Mouse (Mus musculus) hindlimb bud, embryonic 11.5 days (tissue): ENCODE measurements around the gene Tmtc1.

Experiments used
- DNase-seq: peaks from one replicate; pipeline ENCODE4 v3.0.0-alpha.2; 2012; ENCODE audit warnings: low read depth, low spot score; ENCODE audit errors: extremely low spot score

The Tmtc1 gene

DNA sequence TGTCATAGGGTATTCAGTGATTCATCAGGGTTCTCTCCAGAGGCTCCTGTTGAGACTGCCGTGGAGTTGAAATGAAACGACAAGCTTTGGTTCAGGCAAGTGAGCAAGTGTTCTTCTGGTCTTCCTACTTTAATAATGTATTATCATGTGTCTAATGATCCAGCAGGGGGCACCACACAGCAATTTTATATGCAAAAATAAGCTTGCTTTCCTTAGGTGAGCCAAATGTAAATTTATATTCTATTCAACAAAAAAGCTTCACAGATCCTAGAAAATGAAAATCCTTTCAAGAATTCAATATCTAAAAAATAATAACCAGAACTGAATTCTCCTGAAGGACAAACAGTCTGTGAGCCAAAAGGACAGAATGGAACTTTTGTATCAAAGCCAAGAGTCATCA lies 195.6 kb downstream of the Tmtc1 start:
- DNase-seq, result peak; percentile 30

DNA sequence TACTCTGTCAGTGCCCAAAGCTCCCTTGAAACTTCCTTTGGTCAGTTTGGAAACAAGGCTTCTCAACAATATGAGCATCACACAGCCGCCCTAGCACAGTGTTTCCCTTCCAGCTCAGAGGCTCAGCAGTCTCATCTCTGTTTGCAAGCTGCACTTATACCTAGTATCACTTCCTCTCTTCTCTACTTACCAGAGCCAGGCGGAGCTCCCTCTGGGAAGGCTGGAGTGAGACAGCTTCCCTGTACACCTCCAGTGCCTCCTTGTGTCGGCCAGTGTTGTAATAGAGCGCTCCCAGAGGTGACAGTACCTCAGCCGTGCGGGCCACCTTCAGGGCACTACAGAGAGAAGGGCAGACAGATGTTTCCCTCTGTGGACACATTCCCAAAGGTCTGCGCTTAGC lies 197.6 kb downstream of the Tmtc1 start:
- DNase-seq, result no peak

DNA sequence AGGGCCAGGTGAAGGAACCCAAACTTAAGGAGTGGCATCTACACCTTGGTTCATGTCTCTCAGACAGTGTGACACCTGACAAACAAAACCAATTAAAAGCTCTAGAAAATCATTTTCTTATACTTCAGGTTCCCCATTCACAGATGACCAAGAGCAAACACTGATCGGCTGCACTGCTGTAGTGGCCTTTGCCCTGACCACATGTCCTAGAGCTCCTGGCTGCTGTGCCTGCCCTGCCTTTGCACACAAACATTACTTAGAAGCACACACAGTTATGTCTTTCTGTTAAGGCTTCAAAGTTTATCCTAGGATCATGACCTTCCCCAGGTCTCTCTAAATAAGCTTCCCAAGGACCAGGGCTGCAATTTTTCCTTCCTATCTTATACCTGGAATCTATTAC lies 199.4 kb downstream of the Tmtc1 start:
- DNase-seq, result no peak

DNA sequence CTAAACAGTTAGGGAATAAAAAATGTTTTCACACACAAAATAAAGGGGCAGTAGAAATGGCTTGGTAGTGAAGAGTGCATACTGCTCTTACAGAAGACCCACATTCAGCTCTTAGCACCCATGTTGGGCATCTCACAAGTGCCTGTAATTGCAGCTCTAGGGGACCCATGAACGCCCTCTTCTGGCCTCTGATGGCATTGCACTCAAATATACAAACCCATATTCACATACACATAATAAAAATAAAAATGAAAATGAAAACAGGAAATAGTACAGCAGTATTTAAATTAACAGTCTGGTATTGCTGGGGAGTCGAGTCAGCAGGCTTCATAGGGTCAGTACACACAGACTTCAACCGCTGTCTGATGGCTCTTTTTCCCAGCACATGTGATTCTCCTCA lies 201.9 kb downstream of the Tmtc1 start:
- DNase-seq, result no peak

DNA sequence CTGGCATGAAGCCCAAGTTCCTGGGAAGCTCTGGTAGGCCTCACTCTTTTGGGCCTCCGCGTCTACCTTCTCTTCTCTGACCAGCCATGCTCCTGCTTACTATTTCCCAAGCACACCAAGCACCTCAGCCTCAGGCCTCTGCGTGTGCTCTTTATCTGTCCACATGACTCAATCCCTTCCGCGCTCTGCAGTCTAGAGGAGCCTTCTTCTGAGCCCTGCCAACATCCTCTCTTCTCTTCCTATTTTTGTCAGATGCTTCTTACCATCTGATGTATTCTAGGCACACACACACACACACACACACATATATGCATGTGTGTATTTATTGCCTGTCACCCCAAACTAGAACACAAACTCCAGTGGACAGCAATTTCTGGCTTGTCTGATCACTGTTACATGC lies 202.5 kb downstream of the Tmtc1 start:
- DNase-seq, result no peak

DNA sequence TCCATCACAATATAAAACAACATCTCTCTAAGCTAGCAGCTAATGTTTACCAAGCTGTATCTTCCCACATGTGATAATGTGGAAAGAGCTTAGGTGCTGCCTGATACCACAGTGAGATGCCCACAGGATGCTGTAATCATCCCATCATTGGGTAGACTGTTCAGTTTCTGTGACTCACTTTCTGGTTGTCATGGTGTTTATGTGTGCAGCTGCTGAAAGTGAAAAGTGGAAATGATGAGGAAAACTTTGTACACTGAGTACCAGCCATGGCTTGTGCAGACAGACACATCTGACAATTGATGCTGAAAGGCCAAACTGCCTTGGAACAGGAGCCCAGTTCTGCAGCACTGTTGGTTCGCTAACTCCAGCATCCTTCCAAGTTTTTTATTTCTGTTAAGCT lies 204.9 kb downstream of the Tmtc1 start:
- no peak for DNase-seq

DNA sequence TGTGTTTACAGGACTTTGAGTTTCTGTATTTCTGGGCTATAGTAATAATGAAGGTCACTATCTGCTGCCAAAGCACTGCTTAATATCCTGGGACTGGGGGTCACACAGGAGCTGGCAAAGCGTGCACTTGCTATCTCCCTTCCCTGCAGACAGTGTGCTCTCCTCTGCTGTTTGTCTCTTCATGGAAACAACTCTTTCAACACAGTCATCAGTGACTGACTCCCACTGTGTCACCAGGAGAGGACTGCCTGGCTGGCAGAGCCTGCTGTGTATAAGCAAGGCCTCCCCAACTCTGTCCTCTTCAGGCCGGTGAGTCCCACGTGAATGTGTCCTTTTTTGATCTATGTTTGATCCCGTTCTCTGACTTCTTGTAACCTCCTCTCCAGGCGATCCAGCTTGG lies 206.7 kb downstream of the Tmtc1 start:
- no peak for DNase-seq

DNA sequence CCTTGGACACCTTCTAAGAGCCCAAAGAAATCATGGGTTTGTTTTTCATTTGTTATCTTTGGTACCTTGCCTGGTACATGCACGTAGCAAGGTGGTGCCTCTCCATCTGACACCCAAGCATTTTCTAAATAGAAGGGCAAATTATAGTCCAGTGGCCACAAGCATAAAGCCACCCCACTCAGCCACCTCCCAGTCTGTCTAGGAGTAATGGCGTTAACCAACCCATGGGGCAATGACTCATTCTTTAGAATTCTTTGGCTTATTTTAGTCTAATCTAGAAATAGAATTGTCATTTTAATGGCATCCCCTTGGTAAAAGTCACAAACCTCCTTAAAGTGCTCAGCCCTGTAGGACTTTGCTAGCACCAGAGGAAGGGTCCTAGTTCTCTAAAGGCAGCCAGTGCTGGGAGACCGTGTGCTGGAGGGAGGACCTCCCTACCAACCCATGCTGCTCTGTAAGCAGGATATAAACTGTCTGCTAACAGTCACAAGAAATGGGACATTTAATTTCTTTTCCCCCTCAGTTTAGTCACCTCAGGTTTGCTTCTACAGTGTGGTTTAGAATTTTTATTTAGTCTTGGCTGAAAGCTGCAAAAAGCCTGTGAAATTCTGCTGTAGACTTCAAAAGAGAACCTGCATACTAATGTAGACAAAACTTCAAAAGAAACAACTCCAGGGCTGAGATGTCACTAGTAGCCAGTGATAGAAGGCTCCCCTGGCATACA lies 209.9 kb downstream of the Tmtc1 start:
- no peak for DNase-seq

DNA sequence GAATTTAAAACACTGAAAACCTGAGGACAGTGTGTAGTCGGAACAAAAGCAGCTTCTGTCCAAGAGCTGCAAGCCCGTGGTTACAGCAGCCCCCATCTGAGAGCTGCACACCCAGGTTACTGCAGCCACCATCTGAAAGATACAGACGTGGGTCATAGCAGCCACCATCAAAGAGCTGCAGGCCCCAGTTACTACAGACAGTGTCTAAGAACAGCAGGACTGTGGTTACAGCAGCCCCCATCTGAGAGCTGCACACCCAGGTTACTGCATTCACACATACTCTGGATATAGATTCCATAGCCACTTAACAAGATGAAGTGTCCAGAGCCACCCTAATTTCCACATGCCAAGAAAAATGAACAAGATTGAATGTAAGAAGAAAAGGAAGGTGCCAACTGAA lies 216.6 kb downstream of the Tmtc1 start:
- no peak for DNase-seq

DNA sequence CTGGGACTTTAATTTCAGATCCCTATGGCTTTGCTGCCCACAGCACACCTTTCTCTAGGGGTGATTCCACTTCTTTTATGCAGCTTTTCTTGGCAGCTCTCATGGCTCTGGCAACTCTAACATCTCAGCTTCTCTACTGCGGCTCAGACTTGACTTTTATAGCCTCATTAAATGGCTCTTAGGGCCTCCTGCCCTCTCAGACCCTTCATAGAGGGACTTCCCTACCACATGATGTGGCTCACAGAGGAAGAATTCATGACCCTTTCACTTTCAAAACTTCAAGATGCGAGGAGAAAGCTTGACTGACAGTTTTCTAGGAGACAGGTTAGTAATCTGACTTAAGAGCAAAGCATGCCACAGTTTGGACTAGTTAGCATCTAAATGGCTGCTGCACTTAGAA lies 221.5 kb downstream of the Tmtc1 start:
- DNase-seq, result no peak

DNA sequence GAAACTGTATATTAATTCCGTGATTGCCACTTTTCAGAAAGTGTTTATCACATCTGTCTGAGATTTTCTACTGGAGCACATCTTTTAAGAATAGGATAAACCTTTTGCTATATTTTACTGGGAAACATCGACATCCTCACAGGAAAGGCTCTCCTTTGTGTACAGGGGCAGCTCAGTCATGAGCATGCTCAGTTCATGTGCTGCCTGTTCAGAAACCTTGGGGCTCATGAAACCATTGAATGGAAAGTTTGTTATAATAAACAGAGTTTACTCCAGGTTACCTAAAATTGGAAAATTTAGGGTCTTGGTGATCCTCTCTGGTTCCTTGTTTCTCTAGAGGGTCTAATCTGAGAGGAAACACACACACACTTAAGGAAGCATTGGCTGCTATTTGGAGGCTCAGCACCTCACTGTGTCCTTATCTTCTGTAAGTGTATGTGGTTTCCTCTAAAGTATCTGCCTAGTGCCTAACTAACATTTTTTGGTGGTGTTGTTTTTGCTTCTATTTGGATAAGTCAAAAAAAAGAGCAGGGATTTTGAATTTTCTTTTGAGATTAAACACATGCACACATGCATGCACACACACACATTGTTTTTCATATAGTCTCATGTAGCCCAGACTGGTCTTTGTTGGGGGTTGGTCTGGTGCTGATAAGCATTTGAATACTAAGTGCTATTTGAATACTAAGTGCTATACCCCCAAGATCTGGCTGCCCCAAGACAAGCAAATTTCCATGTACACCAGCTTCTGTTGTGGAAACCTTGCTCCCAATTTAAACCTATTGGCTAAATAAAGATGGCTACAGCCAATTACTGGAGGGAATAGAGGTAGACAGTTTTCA lies 225.7 kb downstream of the Tmtc1 start:
- DNase-seq, result no peak

DNA sequence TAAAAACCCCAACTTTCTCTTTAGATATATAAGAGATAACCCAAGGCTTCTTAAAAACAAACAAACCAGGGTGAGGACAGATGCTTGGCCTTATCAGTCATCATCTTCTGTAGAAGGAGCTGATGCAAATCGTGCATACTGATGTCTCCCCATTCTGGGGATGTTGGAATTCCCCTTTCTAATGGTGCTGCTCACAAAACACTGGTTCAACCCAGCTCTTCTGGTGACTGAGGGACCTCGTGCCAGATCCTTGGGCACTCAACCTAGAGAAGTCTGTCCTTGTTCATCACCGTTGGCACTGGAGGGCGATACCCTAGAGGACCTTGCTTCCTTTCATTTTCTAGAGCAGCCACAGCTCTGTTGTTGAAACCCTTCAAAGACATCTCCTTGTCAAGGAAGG lies 227.4 kb downstream of the Tmtc1 start:
- DNase-seq, result no peak

DNA sequence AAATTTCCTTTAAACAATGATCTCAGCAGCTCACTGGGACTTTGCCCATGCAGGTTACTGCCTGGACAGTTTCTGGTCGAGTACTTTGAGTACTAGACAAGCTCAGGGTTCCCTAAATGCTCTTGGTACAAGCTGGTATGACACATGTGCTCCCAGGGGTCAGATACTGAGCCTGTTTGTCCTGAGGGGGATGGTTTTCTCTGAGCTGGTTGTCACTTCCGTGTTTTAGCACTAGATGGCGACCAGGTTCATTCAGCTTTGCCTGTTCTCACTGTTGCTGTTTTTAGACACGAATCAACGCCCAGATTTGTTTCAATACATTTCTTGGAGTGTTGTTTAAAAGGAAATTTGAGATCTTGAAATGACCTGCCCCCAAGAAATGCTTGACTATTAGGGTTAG lies 229.4 kb downstream of the Tmtc1 start:
- DNase-seq, result peak; percentile 70

DNA sequence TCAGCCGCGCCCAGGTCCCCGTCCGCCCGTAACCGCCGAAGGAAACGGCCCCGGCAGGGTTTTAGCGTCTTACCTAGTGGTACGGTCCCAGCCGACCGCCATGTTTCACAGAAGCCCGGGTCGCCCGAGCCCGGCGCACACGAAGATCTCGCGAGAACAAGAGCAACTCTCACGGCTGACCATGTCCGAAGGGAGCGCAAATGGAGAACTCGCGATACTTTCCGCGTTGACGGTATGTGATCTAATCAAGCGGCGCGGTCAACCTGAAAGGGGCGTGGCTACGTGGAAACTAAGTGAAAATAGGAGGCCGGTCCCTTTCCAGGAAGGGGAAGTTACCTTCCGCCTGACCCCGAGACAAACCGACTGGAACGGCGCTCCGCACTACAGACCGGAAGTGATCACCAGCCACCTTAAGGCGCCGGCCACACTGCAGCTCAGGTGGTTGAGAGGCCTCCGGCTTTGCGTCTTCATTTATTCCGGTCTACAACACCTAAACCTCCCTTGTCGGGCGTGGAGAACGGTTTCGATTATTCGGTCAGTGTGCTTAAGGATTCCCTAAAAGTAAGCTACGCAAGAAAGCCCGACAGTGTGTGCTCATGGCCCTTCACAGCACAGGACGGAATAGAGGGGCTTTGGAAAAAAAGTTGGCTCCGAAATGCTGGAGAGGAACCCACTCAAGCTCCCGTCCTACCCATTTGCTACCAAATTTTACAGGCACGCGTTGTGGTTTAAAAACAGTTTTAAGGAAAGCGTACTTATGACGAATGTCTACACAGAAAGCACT lies 232.1 kb downstream of the Tmtc1 start, which contains the start of gene Ergic2:
Gene Ergic2, minus strand, starts transcription at position 478 of the 784 bp plus-strand sequence.
- peak; percentile 99 for DNase-seq

DNA sequence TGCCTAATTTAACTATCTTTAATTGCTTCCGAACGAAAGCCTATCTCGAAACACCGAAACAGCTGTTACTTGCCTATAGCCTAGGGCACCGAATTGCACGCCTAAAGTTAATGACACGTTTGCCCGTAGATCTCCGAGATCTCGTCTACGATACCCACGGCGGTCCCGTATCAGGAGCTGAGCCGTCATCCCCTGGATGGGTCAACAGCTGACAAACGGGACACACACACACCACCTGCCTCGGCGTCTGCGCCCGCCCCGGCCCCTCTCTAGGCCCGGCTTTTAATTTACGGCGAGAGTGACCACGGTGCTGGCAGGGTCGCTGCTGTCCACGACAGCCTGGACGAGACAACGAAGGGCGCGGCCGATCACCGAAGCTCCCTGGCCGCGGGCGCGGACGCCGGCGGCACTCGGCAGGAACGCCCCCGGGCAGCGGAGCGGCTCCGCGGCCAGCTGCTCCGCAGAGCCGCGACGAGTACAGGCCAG lies 232.8 kb downstream of the Tmtc1 start:
- DNase-seq, result no peak

DNA sequence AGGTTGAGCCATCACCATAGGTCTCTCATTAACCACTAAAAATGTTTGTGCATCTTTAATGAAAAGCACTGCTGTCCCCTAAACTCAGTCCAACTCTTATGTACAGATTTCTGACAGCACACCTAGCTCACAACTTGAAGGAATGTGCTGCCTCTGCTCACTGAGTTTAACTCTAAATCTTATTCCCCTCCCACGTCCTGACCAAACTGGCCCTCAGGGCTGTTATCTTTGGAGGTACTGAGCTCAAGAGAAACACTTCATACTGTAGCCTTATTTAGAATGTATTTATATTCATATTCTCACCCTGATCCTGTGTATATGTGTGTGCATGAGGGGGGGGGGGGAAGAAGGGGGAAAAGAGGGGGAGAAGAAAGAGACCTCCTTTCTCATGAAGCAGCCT lies 236.7 kb downstream of the Tmtc1 start:
- no peak for DNase-seq

DNA sequence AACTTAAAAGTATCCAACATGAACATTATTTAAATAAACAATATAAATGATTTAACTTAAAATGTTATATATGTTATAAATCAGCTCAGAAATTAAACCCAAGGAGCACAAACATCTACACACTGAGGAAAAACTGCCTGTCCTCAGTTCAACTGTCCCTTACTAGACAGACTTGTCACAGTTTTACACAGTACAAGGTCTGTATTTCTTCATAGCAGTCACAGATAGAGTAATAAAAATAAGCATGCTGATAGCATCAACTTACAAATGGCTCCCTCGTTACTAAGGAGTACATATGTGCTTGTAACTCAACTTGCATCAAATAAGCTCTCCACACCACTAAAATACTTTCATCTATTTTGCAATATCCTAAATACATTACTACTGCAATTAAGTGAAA lies 239.1 kb downstream of the Tmtc1 start:
- DNase-seq, result no peak

DNA sequence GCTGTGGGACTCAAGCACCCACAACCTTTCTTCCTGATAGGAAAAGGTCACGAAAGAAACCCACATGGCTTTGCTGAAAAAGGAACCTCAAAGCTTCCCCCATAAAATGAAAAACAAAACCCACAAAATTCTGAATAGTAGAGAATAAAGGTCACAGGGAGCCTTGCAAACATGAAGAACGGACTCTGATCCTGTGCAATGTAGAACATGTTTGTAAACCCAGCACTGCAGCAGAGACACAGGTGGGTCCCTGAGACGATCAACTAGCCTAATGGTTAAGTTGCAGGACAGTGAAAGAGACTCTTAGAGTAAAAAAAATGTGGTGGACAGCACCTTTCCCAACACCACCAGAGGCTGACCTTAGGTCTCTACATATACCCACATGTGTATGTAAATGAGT lies 244.5 kb downstream of the Tmtc1 start:
- DNase-seq, result no peak

DNA sequence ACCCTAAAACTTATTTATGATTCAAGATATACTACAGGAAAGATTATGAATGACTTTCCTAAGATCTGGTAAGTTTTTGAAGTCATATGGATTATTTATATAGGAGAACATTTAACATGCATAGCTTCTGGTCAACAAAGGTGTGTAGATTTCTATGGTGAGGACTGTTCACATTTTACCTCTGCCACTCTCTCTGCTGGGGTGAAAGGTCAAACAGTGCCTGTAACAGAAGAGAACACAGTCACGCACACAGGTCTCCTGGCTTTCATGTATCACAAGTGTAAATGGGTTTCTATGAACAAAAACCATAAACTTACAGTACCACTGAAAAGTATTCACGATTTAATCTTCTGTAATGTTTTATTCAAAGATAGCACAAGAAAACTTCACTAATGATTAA lies 245.0 kb downstream of the Tmtc1 start:
- DNase-seq, result no peak

DNA sequence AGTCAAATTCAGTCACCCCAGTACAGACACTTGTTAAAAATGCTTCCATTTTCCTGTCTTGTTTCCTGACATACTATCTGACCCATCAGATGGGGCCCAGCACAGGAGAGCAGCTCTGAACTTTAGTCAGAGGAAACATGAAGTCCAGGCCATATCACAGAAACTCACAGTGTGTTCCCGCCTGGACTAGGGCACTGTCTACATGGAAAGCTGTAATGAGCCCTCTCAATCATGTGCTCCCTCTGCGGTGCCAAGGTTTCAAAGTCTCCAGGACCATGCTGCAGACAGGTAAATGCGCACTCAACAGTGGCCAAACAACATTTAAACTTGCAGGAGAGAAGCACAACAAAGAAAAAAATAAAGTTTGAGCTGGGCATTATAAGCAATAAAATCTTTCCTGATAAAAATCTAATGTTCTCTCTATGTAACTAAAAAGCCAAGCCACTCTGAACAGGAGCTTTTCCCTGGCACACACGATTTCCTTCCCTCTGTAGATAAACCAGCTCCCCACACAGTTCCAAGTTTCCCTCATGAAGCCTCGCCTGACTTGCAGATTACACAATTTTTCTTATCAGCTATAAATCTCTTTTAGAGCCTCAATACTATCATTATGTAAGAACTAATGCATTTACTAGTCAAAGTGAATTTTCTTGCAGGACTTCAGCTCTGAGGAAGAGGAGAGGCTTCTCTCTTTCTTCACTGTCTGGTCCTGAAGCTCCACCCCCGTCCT lies 250.1 kb downstream of the Tmtc1 start:
- DNase-seq, result no peak

DNA sequence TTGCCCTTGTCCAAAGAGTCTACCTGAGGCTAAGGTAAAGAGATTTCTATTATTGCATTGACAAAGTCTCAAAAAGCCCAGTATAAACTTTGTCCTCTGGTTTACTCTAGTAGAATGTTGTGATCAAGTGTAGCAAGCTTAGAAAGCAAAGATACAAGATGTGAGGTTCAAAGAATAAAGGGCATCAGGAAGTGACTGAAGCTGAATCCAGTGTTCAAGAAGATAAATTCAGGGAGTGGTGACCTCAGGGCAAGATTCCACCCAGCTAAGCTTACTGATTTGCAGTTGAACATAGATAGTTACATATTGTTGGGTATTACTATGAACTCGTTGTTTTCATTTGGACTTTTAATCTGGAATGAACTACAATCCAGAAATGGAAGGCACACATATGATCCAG lies 258.5 kb downstream of the Tmtc1 start:
- DNase-seq, result no peak
